Mouse (Mus musculus): ENCODE measurements around the gene Ubash3b. TPM values are rescaled to one million over a fixed set of nuclear protein-coding genes. Genes with fewer than 3 reads are reported as not detected.

The Ubash3b gene
- polyA plus RNA-seq, 1 experiment from 2014 or later: 9.6 TPM

Other genes starting within 250 kb of the Ubash3b start
- gene Jhy, start 197.6 kb downstream of the Ubash3b start, polyA plus RNA-seq (2014; fragmentation: Nextera tagmentation; extraction: Ambion mirVana): not detected in 2 replicates
- not detected in 2 replicates for gene Crtam, start 157.1 kb downstream of the Ubash3b start, polyA plus RNA-seq (2014; fragmentation: Nextera tagmentation; extraction: Ambion mirVana)